ENCODE assay signal across 24 mouse cellular contexts in genomic region chr4:114434766-114435165, GRCm38 (mm10). TPM values are rescaled to one million over a fixed set of nuclear protein-coding genes. Genes with fewer than 3 reads are reported as not detected.
"Had no signal": no experiment of that assay in that cellular context is flagged by ENCODE, and none has a peak within 500 bp of the region (broad histone marks: within the 10 kb centered on the region; RNA-seq: fewer than 3 reads in every experiment).

No protein-coding gene starts in this region.

- H3K4me1 ChIP-seq: hindbrain, embryonic 12.5 days; intestine, embryonic 15.5 days; limb, embryonic 10.5 days; limb, embryonic 12.5 days had no signal

- ATAC-seq: hindbrain, embryonic 16.5 days; inflammation-experienced regulatory T-cells, adult 6 months; intestine, embryonic 15.5 days; intestine, postnatal 0 days had no signal

- H3K9me3 ChIP-seq: heart, embryonic 13.5 days; heart, embryonic 15.5 days; hindbrain, embryonic 10.5 days; hindbrain, embryonic 12.5 days; intestine, embryonic 15.5 days; limb, embryonic 10.5 days; limb, embryonic 12.5 days had no signal

- H3K4me2 ChIP-seq: heart, embryonic 11.5 days; heart, embryonic 15.5 days; hindbrain, embryonic 12.5 days; hindbrain, embryonic 14.5 days; intestine, embryonic 15.5 days; limb, embryonic 12.5 days had no signal

- H3K4me3 ChIP-seq: gastrocnemius, adult 2 months; heart, adult 2 months; heart, embryonic 13.5 days; heart, embryonic 15.5 days; hindbrain, embryonic 10.5 days; hindbrain, embryonic 12.5 days; intestine, embryonic 15.5 days; layer of hippocampus, adult 2 months; left cerebral cortex, adult 2 months; limb, embryonic 10.5 days; limb, embryonic 12.5 days had no signal

- H3K27me3 ChIP-seq: hindbrain, embryonic 12.5 days; intestine, embryonic 15.5 days; limb, embryonic 12.5 days had no signal

- DNase-seq: gastrocnemius, adult 2 months; gastrocnemius, postnatal 10 days; gastrocnemius, postnatal 25 days; heart, adult 2 months; kidney, adult 18-20 months; kidney, adult 8-10 months; kidney, postnatal 10 days; kidney, postnatal 25 days; kidney, postnatal 4 days; liver had no signal

- H3K36me3 ChIP-seq: heart, embryonic 13.5 days; heart, embryonic 15.5 days; hindbrain, embryonic 10.5 days; hindbrain, embryonic 12.5 days; intestine, embryonic 15.5 days; limb, embryonic 10.5 days; limb, embryonic 12.5 days had no signal

- H3K27ac ChIP-seq: gastrocnemius, adult 2 months; heart, adult 2 months; heart, embryonic 13.5 days; heart, embryonic 15.5 days; hindbrain, embryonic 10.5 days; hindbrain, embryonic 12.5 days; hindbrain, embryonic 14.5 days; intestine, embryonic 15.5 days; layer of hippocampus, adult 2 months; left cerebral cortex, adult 2 months; limb, embryonic 10.5 days; limb, embryonic 12.5 days had no signal

- H3K9ac ChIP-seq: heart, embryonic 13.5 days; heart, embryonic 15.5 days; hindbrain, embryonic 12.5 days; hindbrain, embryonic 14.5 days; intestine, embryonic 15.5 days; limb, embryonic 12.5 days had no signal

RNA-seq across cellular contexts. Expression of gene Trabd2b, which starts 28.2 kb away (rescaled TPM):
- polyA plus RNA-seq: inflammation-experienced regulatory T-cells, adult 6 months had no signal
